Mouse (Mus musculus) heart, postnatal 0 days (tissue): ENCODE measurements at regions not wholly inside any gene's neighbourhood (a gene's known extent, or its start where the extent isn't known, plus 50 kb on each side); places are given as distances from the start of the nearest gene placed in this dataset.

Experiments
- ATAC-seq: fragments of 200-750 bp; cut with Nextera tagmentation; 2 replicates; pipeline ENCODE4 v1.8.0; 2017; ENCODE audit warnings: low read depth, moderate number of reproducible peaks, moderate library complexity; ENCODE audit not compliant: insufficient read depth
- DNase-seq: peaks from one replicate; pipeline ENCODE4 v3.0.0-alpha.2; 2016; ENCODE audit warnings: low spot score
- H3K27ac ChIP-seq: fragments of 300-500 bp; sonication (generic); 2 replicates; pipeline ENCODE4 v1.5.1; 2014; ENCODE audit warnings: low read depth, mild to moderate bottlenecking
- H3K27me3 ChIP-seq: fragments of 300-500 bp; sonication (generic); 2 replicates; pipeline ENCODE4 v1.6.1; 2014; ENCODE audit warnings: low read length, mixed read lengths; ENCODE audit not compliant: control insufficient read depth, insufficient read depth
- H3K36me3 ChIP-seq: fragments of 300-500 bp; sonication (generic); replicated peaks from 2 replicates; pipeline ENCODE4 v1.6.1; 2014; ENCODE audit warnings: low read length, mixed read lengths; ENCODE audit not compliant: control insufficient read depth, insufficient read depth
- H3K4me1 ChIP-seq: fragments of 300-500 bp; sonication (generic); 2 replicates; pipeline ENCODE4 v1.6.1; 2014; ENCODE audit warnings: antibody characterized with exemption; ENCODE audit not compliant: control insufficient read depth, insufficient read depth
- H3K4me2 ChIP-seq: fragments of 300-500 bp; sonication (generic); 2 replicates; pipeline ENCODE4 v1.6.1; 2014; ENCODE audit warnings: low read depth, mild to moderate bottlenecking, low read length, moderate library complexity
- H3K4me3 ChIP-seq: fragments of 300-500 bp; sonication (generic); 2 replicates; pipeline ENCODE4 v1.5.1; 2014; ENCODE audit warnings: low read depth, low read length
- H3K9ac ChIP-seq: fragments of 300-500 bp; sonication (generic); replicated peaks from 2 replicates; pipeline ENCODE4 v1.6.1; 2014; ENCODE audit warnings: low read depth, low read length, mixed read lengths
- H3K9me3 ChIP-seq: fragments of 300-500 bp; sonication (generic); replicated peaks from 2 replicates; pipeline ENCODE4 v1.6.1; 2016; ENCODE audit warnings: low read length; ENCODE audit not compliant: control insufficient read depth
- CTCF ChIP-seq: IDR thresholded peaks from 2 replicates; pipeline ENCODE4 v1.5.1; 2016; ENCODE audit warnings: antibody characterized with exemption, control low read depth, low read depth
- EP300 ChIP-seq: IDR thresholded peaks from 2 replicates; pipeline ENCODE4 v1.6.1; 2016; ENCODE audit warnings: antibody characterized with exemption, low read depth
- WGBS: fragments of 180-500 bp; shearing (Covaris S2); extraction: QIAGEN DNeasy Blood & Tissue Kit; methylation state at CpG from one replicate; pipeline ENCODE4 v1.1.7; 2014; 5-methylcytosine and 5-hydroxymethylcytosine counted together

- ATAC-seq (peak; percentile 59), DNase-seq (peak; percentile 82)
- Histone ChIP-seq H3K9ac (no peak overlapping the region), H3K4me2 (no peak overlapping the region), H3K4me1 (no peaks in the 10 kb centered on the region), H3K27ac (no peak overlapping the region), H3K36me3 (no peaks in the 10 kb centered on the region), H3K27me3 (no peaks in the 10 kb centered on the region), H3K9me3 (no peaks in the 10 kb centered on the region), H3K4me3 (no peak overlapping the region)
- no peak for TF ChIP-seq EP300
- TF ChIP-seq CTCF, result peak; percentile 98
- 29% methylated on average over 9 of the region's 9 CpGs for WGBS
Observed at GRCm38 (mm10) chr4:106228534-106228933, 87.5 kb upstream of the Usp24 start.

GRCm38 (mm10) chr4:106229526-106229925 is 86.5 kb upstream of the Usp24 start:
- no peaks in the 10 kb centered on the region for H3K4me1 ChIP-seq
- H3K9ac ChIP-seq, result no peak overlapping the region
- ATAC-seq (no peak), DNase-seq (no peak)
- WGBS, result 73% methylated on average over 3 of the region's 3 CpGs
- H3K27me3 ChIP-seq, result no peaks in the 10 kb centered on the region
- H3K9me3 ChIP-seq, result no peaks in the 10 kb centered on the region
- H3K27ac ChIP-seq, result no peak overlapping the region
- no peak overlapping the region for H3K4me3 ChIP-seq
- no peaks in the 10 kb centered on the region for H3K36me3 ChIP-seq
- no peak overlapping the region for H3K4me2 ChIP-seq
- TF ChIP-seq CTCF (no peak), EP300 (no peak)

- TF ChIP-seq EP300, result no peak
- H3K9ac ChIP-seq, result no peak overlapping the region
- peak; percentile 40 for ATAC-seq
- H3K9me3 ChIP-seq, result no peaks in the 10 kb centered on the region
- peak overlapping the region; percentile 59; the same call in 1 of the 2 replicates for H3K27ac ChIP-seq
- no peaks in the 10 kb centered on the region for H3K4me1 ChIP-seq
- WGBS, result 16% methylated on average over 9 of the region's 9 CpGs
- no peak overlapping the region for H3K4me2 ChIP-seq
- H3K4me3 ChIP-seq, result no peak overlapping the region
- no peaks in the 10 kb centered on the region for H3K27me3 ChIP-seq
- no peak for DNase-seq
- H3K36me3 ChIP-seq, result no peaks in the 10 kb centered on the region
Observed at GRCm38 (mm10) chr4:106232499-106232970, 83.5 kb upstream of the Usp24 start.

- Histone ChIP-seq H3K27ac (no peak overlapping the region), H3K9me3 (no peaks in the 10 kb centered on the region), H3K4me1 (0 out of 2 replicates have a peak, but pooled peaks cover 2% of the 10 kb centered on the region), H3K27me3 (no peaks in the 10 kb centered on the region), H3K36me3 (no peaks in the 10 kb centered on the region), H3K9ac (no peak overlapping the region), H3K4me2 (no peak overlapping the region), H3K4me3 (no peak overlapping the region)
- DNase-seq (no peak), ATAC-seq (no peak)
- TF ChIP-seq EP300, result no peak
- no peak for TF ChIP-seq CTCF
- 91% methylated on average over 14 of the region's 14 CpGs for WGBS
Observed at GRCm38 (mm10) chr4:106244384-106244819, 71.6 kb upstream of the Usp24 start.

- Histone ChIP-seq H3K9ac (no peak overlapping the region), H3K9me3 (no peaks in the 10 kb centered on the region), H3K4me1 (0 out of 2 replicates have a peak, but pooled peaks cover 4% of the 10 kb centered on the region), H3K4me2 (no peak overlapping the region), H3K27me3 (no peaks in the 10 kb centered on the region), H3K27ac (no peak overlapping the region), H3K36me3 (no peaks in the 10 kb centered on the region), H3K4me3 (no peak overlapping the region)
- WGBS, result 72% methylated on average over 9 of the region's 9 CpGs
- no peak for ATAC-seq
- no peak for DNase-seq
- TF ChIP-seq EP300 (no peak), CTCF (no peak)
Observed at GRCm38 (mm10) chr4:106244826-106245510, 71.0 kb upstream of the Usp24 start.

- Histone ChIP-seq H3K4me2 (no peak overlapping the region), H3K4me1 (0 out of 2 replicates have a peak, but pooled peaks cover 4% of the 10 kb centered on the region), H3K9ac (no peak overlapping the region), H3K4me3 (no peak overlapping the region), H3K36me3 (no peaks in the 10 kb centered on the region), H3K27ac (no peak overlapping the region), H3K9me3 (no peaks in the 10 kb centered on the region), H3K27me3 (no peaks in the 10 kb centered on the region)
- 67% methylated on average over 2 of the region's 2 CpGs for WGBS
- no peak for DNase-seq
- TF ChIP-seq CTCF, result no peak
- no peak for TF ChIP-seq EP300
- ATAC-seq, result no peak
Observed at GRCm38 (mm10) chr4:106246695-106247094, 69.3 kb upstream of the Usp24 start.
